Mouse (Mus musculus): ENCODE measurements around the gene Kcne1l.

Kcne1l gene

DNA sequence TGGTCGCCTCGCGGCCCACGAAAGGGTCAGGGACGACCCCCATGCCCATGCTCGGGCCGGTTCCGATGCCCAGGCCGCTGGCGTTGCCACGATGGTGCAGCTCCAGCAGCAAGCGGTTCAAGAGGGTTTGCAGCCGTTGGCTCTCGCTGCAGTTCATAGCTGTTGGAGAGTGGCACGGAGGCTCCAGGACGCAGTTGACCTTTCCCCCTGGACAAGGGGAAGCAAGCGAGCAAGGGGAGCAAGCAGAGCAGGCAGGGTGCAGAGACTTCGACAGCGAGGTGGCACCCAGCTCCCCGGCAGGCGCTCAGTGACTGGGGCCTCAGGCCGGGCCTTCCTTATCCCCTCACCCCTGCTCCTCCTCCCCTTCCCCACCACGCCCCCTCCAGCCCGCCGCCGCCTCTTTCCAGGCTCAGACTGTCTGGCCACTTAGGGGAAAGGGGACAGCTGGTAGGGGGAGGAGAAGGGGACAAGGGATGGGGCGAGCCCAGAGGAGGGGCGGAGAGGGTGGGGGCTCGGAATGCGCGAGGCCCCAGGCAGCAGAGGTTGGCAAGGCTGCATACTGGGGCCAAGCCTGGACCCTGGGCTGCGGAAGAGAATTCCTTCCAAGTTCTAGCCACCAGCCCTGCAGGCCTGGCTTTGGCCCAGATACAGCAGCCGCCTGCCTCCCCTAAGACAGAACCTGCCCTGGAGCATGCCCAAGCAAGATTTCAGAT is at the start of gene Kcne1l:
Gene Kcne1l, minus strand, starts transcription at position 426 of the 713 bp plus-strand sequence.
- DNase-seq: no peak

DNA sequence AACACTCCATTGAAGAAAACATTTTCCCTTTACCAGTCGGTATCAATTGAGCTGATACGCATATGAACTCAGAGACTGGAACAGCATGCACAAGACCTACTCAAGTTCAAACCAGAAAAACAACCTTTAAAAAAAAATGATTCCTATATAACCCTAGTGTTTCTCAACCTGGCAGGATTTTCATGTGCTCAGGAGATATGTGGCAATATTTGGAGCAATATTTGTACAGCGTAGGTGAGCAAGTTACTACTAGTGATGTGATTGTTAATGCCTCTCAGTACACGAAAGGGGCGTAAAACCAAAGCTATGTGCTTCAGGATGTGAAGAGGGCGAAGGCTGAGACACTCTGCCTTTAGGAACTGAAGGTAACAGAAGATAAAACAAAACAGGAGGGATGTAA is 30.1 kb upstream of the Kcne1l start:
- DNase-seq: no peak

DNA sequence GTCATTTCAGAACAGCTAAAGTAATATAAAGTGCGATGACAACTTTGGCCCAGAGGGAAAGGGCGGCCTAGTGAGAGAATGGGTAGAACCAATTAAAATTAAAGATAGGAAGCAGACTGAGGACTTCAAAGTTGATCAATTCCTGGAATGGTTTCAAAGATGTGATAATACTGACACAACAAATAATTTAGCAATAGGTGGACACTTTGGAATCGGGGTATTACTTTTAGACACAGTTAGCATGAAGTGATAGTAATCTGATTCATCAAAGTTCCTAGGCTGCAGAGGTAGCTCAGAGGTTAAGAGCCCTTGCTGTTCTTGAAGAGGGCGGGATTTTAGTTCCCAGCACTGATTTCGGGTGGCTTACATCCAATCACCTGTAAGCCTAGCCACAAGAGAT is 29.4 kb upstream of the Kcne1l start:
- DNase-seq: no peak

DNA sequence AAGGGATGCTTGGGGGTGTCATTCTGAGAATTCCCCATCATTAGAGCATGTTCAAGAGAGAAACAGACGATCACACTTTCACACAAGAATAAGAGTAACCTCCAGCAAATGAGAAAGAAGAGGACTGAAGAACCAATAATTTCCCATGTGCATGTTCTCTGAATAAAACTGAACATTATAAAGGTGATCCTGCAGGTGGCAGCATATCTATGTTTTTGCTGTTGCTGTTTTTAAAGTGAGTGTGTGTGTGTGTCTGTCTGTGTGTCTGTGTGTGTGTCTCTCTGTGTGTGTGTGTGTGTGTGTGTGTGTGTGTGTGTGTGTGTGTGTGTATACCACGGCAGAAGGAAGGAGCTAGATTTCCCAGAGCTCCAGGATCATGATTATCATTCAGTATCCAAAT is 19.7 kb upstream of the Kcne1l start:
- DNase-seq: no peak

DNA sequence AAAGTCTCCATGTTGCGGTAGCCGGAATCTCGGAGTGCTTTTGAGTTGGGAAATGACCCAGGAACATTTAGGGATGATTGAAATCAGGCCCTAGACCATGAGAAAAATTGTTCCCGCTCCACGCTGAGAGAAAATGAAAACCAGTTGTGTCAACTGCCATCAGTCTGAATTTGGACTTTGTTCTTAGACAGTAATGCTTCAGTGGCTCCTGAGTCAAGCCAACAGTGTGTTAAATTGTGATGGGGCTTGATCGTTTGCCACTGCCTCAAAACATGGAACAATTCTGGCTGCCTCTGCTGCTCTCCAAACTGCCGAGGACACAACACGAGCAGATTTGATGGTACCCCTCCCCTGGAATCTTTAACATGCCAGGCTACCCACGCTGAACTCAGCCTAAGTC is 10.0 kb upstream of the Kcne1l start:
- no peak for DNase-seq

DNA sequence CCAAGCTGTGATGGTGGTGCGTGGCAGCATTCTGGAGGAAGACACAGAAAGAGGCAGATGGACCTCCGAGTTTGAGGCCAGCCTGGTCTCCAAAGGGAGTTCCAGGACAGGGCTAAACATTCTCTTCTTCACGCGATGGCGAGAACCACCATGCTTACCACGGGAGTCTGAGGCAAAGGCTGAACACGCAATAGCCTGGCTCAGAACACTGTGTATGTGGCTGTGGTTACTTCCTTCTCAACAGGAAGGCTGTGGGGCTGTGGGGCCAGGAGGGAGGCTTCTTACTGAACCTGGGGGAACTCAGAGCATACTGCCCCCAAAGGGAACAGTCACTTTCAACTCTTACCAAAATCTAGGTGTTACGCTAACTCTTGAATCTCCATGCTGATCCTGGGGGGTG is 9.2 kb upstream of the Kcne1l start:
- DNase-seq: peak; percentile 4

DNA sequence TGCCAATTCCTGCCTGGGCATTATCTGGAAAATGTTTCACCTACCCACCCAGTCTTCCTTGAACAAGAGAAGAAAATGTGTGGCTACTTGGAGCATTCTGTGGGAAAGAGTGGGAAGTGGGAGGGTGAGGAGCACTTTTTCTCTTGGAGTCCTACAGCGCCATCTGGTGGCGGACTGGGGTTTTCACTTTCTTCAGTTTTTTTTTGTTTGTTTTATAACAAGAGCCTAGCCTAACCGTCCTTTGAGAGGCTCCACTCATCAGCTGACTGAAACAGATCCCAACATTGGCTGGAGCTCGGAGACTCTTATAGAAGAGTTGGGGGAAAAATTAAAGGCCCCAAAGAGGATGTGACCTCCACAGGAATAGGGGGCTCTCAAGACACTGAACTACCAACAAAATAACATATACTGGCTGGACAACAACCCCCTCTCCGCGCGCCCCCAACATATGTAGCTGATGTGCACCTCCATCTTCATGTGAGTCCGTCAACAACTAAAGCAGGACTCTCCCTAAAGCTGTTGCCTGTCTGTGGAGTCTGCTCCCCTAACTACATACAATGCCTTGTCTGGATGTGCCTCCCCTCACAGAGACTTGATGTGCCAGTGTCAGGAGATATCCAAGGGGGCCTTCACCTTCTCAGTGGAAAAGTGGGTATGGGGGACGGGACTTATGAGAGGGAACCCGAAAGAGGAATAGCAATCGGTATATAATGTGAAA is 8.4 kb upstream of the Kcne1l start:
- DNase-seq: peak; percentile 74

DNA sequence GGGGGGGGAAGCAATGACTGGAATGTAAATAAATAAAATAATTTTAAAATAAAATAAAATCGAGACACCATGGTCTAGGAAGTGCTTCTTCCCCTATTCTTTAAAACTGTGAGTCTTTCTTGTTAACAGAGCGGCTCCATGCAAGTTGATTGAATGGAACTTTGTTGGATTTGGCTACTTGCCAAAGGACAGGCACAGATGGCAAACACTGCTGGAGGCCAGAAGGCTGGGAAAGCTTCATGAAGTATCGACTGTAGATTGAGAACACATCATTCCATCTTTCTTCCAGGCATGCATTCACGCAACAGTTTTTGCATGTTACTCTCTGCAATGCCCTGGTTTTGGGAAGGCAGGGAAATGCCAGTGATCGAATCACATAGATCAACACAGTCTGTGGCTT is 4.3 kb upstream of the Kcne1l start:
- peak; percentile 16 for DNase-seq

DNA sequence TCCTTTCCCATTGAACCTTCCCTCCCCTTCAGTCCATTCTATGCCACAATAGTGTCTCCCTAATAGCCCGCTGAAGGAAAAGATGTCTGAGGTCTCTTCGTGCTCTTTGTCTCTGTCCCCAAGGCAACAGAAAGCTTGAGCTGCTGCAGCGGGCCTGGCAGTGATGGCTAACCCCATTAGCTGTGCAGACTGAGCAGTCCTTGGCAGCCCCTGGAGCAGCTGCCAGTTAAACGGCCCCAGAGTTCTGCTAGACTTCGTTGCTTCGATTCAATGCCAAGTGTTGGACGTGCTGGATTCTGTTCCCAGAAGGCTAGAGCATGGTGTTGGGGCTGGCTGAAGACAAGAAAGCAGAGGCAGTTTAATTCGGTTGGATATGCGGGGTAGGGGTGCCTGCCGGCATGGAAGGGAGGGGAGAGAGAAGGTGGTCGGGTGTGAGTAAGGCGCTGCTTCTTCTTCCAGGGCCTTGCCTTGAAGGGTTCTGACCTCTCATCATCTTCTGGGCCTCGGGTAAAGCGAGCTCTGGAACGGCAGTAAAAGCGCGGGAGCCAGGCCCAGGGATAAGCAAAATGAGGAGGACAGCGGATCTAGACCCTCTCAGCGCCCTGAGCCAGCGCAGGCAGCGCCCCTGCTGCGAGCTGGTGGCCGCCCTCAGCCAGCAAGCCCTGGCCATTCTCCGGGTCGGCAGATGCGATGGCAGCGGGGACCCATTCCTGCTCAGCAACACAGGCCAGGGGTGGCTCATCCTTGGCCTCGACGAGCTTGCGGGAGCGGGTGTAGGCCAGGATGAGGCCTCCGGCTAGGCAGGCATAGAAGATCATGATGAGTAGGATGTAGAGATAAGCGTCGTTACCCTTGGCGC is 855 bp downstream of the Kcne1l start:
- peak; percentile 7 for DNase-seq

DNA sequence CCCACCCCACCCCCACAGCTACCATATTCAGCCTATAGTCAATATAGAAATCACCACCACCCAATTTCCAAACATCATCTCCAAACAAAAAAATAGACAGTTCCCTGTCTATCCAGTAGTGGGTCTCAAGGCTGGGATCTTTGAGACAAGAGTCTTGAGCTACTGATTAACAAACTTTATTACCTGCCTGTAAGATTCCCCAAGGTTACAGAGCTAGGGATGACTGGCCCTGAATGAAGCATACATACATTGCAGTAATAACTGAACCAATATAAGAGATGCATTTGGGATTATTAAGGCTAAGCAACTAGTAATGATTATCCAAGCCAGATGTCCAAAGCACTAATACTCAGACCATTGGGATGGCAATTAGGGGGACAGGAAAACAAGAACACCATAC is 1.5 kb downstream of the Kcne1l start:
- no peak for DNase-seq

DNA sequence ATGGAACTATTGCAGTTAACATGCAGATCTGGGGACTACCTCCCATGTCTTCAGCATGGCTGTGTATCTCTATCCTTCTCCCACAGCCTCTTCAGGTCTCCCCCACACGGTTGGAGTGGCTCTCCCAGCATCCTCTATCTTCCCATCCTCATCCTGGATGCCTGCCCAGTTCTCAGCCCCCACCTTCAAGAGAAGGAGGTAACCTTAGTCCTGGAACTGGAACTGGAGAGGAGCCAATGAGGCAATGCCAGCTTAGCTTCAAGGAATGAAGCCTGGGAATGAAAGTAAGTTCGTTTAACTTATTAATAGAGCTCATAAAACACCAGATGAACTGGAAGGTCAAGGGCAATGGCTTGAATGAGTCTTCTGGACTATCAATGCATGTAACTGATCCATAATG is 2.6 kb downstream of the Kcne1l start:
- DNase-seq: no peak

DNA sequence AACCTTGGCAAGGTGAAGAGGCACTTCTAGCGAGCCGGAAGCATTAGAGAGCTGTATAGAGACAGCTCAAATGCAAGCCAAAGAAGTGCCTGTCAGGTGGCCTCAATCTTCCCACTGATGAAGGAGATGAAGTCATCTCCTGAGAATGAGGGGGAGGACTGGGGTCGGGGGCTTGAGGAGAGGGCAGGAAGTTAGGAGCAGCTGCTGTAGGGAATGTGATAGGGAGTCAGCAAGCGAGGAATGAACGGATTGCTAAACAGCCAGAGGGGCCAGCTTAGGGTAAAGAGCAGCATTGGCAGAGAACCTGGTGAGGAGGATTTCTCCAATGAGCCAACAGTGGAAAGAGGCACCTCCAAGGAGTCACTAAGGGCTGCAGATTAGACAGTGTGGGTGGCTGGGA is 20.2 kb downstream of the Kcne1l start:
- DNase-seq: no peak

DNA sequence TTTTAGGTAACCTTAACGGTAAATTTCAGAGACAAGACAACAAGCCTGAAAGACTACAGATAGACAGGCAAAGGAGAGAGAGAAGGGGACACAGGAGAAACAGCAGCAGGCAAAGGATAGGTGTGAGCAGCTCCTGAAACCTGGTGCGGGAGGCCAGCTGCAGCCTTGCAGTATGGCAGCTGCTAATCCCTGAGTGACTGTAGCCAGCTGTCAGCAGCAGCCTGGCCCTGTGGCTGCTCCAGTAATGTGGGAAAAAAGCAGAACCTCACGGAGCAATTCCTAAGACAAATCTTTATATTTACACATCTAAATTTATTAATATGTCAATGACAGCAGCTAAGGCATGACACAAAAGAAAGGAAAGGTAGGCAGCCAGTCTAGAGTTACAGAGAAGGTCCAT is 29.5 kb downstream of the Kcne1l start:
- no peak for DNase-seq

DNA sequence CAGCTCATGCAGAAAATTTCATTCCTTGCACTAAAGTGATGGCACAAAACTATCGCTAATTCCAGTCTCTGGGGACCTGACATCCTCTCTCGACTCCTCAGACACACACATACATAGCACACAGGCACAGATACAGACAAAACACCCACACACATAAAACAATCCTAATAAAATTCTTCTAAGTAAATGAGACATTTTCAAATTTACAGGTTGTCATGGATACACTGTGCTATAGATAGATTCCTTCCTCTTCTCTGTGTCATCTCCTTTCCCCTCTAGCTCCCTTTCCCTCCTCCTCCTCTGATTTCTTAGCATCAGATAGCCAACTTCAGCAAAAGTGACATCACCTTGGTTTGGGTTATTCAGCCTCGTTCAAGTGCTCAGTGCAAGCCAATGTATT is 30.1 kb downstream of the Kcne1l start:
- no peak for DNase-seq

All from cerebellum, adult 11 months (tissue).